ENCODE assay signal across 10 mouse cellular contexts in genomic region chr9:96132956-96133603, GRCm38 (mm10).
"Had no signal": no experiment of that assay in that cellular context is flagged by ENCODE, and none has a peak within 500 bp of the region (broad histone marks: within the 10 kb centered on the region; RNA-seq: fewer than 3 reads in every experiment).

No protein-coding gene starts in this region.

- H3K27me3 ChIP-seq: limb, embryonic 12.5 days; neural tube, embryonic 12.5 days had no signal

- H3K9me3 ChIP-seq: limb, embryonic 12.5 days; midbrain, embryonic 10.5 days; neural tube, embryonic 12.5 days had no signal

- H3K4me3 ChIP-seq: layer of hippocampus, adult 2 months; limb, embryonic 12.5 days; midbrain, embryonic 10.5 days; neural tube, embryonic 12.5 days had no signal

- H3K36me3 ChIP-seq: limb, embryonic 12.5 days; midbrain, embryonic 10.5 days; neural tube, embryonic 12.5 days had no signal

- H3K27ac ChIP-seq: layer of hippocampus, adult 2 months; limb, embryonic 12.5 days; midbrain, embryonic 10.5 days; neural tube, embryonic 12.5 days had no signal

- H3K9ac ChIP-seq: limb, embryonic 12.5 days; neural tube, embryonic 12.5 days had no signal

- H3K4me2 ChIP-seq: limb, embryonic 12.5 days; neural tube, embryonic 12.5 days had no signal

- H3K4me1 ChIP-seq: limb, embryonic 12.5 days; neural tube, embryonic 12.5 days had no signal

- DNase-seq: kidney, adult 18-20 months; kidney, postnatal 10 days; kidney, postnatal 4 days; liver; midbrain, embryonic 14.5 days; thymus, postnatal 14 days had no signal
